Comparison of ENCODE assay signal across 13 mouse cellular contexts in genomic region chr8:46612913-46613312, GRCm38 (mm10). TPM values are rescaled to one million over a fixed set of nuclear protein-coding genes. Genes with fewer than 3 reads are reported as not detected.
A peak's percentile ranks its signal among the peaks of the same experiment; 100 is the strongest.
DNase-seq lines count a peak whose midpoint lies in the region; ATAC-seq and TF ChIP-seq lines count a peak whose summit lies in the region.
"Had no signal": no experiment of that assay in that cellular context is flagged by ENCODE, and none has a peak within 500 bp of the region (broad histone marks: within the 10 kb centered on the region; RNA-seq: fewer than 3 reads in every experiment).

No protein-coding gene starts in this region.

- no peak for TF ChIP-seq POLR2A in embryonic fibroblast, embryonic 13.5 days (IDR thresholded peaks at IDR 0.05; ENCODE audit: low read depth, low read length)

- no peak overlapping the region for H3K9ac ChIP-seq in heart, embryonic 13.5 days
- H3K9ac ChIP-seq: intestine, embryonic 15.5 days; liver, embryonic 15.5 days had no signal

- no peak for ATAC-seq in heart, embryonic 13.5 days (ENCODE audit: extremely low read depth, insufficient number of reproducible peaks, low FRiP score, low TSS enrichment)
- no peak for ATAC-seq in granulocyte monocyte progenitor cell, adult 5-6 weeks (replicated peaks; ENCODE audit: poor library complexity, severe bottlenecking)
- ATAC-seq: intestine, embryonic 15.5 days; midbrain, embryonic 16.5 days had no signal

- peak overlapping the region; percentile 5; the same call in 1 of the 2 replicates for H3K27ac ChIP-seq in heart, embryonic 13.5 days (replicated peaks)
- H3K27ac ChIP-seq in embryonic fibroblast, embryonic 13.5 days (ENCODE audit: insufficient read depth, low read length) = peak overlapping the region; percentile 76
- H3K27ac ChIP-seq: intestine, embryonic 15.5 days; liver, embryonic 15.5 days had no signal

- no peaks in the 10 kb centered on the region for H3K27me3 ChIP-seq in heart, embryonic 13.5 days (replicated peaks)
- H3K27me3 ChIP-seq: CH12.LX; intestine, embryonic 15.5 days; liver, embryonic 15.5 days had no signal

- 85% methylated on average over 4 of the region's 4 CpGs for WGBS in heart, embryonic 13.5 days

- H3K4me3 ChIP-seq in heart, embryonic 13.5 days = no peak overlapping the region
- no peak overlapping the region for H3K4me3 ChIP-seq in embryonic fibroblast, embryonic 13.5 days (ENCODE audit: insufficient read depth, low read length)
- H3K4me3 ChIP-seq: intestine, embryonic 15.5 days; liver, embryonic 15.5 days had no signal

- peaks cover 21% of the 10 kb centered on the region for H3K36me3 ChIP-seq in heart, embryonic 13.5 days
- H3K36me3 ChIP-seq: intestine, embryonic 15.5 days had no signal

- DNase-seq in heart, postnatal 25 days (ENCODE audit: low spot score) = no peak
- peak; percentile 11 for DNase-seq in right cerebral cortex, adult 18-20 months
- DNase-seq in right cerebral cortex, adult 2 months (ENCODE audit: low spot score in 2 of 2) = no peak
- no peak for DNase-seq in spleen, adult 12 weeks (ENCODE audit: low spot score)
- DNase-seq: adrenal gland, adult 8-10 months; cerebellum, postnatal 25 days had no signal

- TF ChIP-seq CTCF in embryonic fibroblast, embryonic 13.5 days (IDR thresholded peaks at IDR 0.05; ENCODE audit: borderline replicate concordance, insufficient read depth, low read length) = no peak

- no peaks in the 10 kb centered on the region for H3K9me3 ChIP-seq in heart, embryonic 13.5 days
- H3K9me3 ChIP-seq: intestine, embryonic 15.5 days; liver, embryonic 15.5 days had no signal

- H3K4me1 ChIP-seq in heart, embryonic 13.5 days = peaks cover 29% of the 10 kb centered on the region
- H3K4me1 ChIP-seq in embryonic fibroblast, embryonic 13.5 days (ENCODE audit: control insufficient read depth, insufficient read depth, low read length) = peaks cover 4% of the 10 kb centered on the region

- intact Hi-C loops in heart, postnatal 25 days (cut with DNase I) = loop anchor here (5.0 kb wide), 1 partner anchor 61 kb away; the partner anchor contains the start of gene Cenpu

- no peak overlapping the region for H3K4me2 ChIP-seq in heart, embryonic 13.5 days
- H3K4me2 ChIP-seq: intestine, embryonic 15.5 days; liver, embryonic 15.5 days had no signal

RNA-seq across cellular contexts. Expression of gene Primpol, which starts 4.1 kb away (rescaled TPM):
- polyA plus RNA-seq in heart, embryonic 13.5 days (2015; fragmentation: Nextera tagmentation; extraction: Ambion mirVana) = 9.5 and 9.6 TPM in 2 replicates
- total RNA-seq in heart, postnatal 25 days (2021) = 1 to 10 TPM; 1.9 to 2.4 TPM
- 19.9 and 20.5 TPM in 2 replicates for polyA plus RNA-seq in embryonic fibroblast, embryonic 13.5 days (2011; ENCODE audit: insufficient read length, low read depth, missing spikeins)
- total RNA-seq in granulocyte monocyte progenitor cell, adult 5-6 weeks (2014; fragmentation: Nextera tagmentation) = 6.8 and 9.7 TPM in 2 replicates
- 10.9 and 11.4 TPM in 2 replicates for total RNA-seq in granulocyte monocyte progenitor cell, adult 5-6 weeks (2017)

RNA-seq across cellular contexts. Expression of gene Casp3, which starts 4.2 kb away (rescaled TPM):
- polyA plus RNA-seq in heart, embryonic 13.5 days (2015; fragmentation: Nextera tagmentation; extraction: Ambion mirVana) = 51.0 and 54.9 TPM in 2 replicates
- 1 to 10 TPM; 4.0 to 4.4 TPM for total RNA-seq in heart, postnatal 25 days (2021)
- polyA plus RNA-seq in embryonic fibroblast, embryonic 13.5 days (2011; ENCODE audit: insufficient read length, low read depth, missing spikeins) = 49.5 and 55.5 TPM in 2 replicates
- total RNA-seq in granulocyte monocyte progenitor cell, adult 5-6 weeks (2014; fragmentation: Nextera tagmentation) = 31.1 and 33.6 TPM in 2 replicates
- 54.1 and 64.2 TPM in 2 replicates for total RNA-seq in granulocyte monocyte progenitor cell, adult 5-6 weeks (2017)

Comparison
In these comparisons a context has a peak if more than half of its experiments do, and no peak if none do; other contexts are left out.
1. RNA of gene Casp3, which starts 4.2 kb away (total RNA-seq): 31.1 to 64.2 TPM in granulocyte monocyte progenitor cell, adult 5-6 weeks; 4.0 to 4.4 TPM in heart, postnatal 25 days; every median in the first group is over 4 times any median in the second.